11 mouse cellular contexts compared by ENCODE assay signal in genomic region chr4:58994762-58995161, GRCm38 (mm10). TPM values are rescaled to one million over a fixed set of nuclear protein-coding genes. Genes with fewer than 3 reads are reported as not detected.
DNase-seq lines count a peak whose midpoint lies in the region; ATAC-seq and TF ChIP-seq lines count a peak whose summit lies in the region.
"Had no signal": no experiment of that assay in that cellular context is flagged by ENCODE, and none has a peak within 500 bp of the region (broad histone marks: within the 10 kb centered on the region; RNA-seq: fewer than 3 reads in every experiment).

TSS of gene Dnajc25 (plus strand) at chr4:58995062.

- H3K27me3 ChIP-seq in lung, embryonic 14.5 days (ENCODE audit: insufficient read depth, low read length), result no peaks in the 10 kb centered on the region
- no peaks in the 10 kb centered on the region for H3K27me3 ChIP-seq in heart, embryonic 14.5 days (ENCODE audit: control insufficient read depth, insufficient read depth, low read length)
- H3K27me3 ChIP-seq in stomach, embryonic 14.5 days (ENCODE audit: control insufficient read depth, insufficient read depth, low read length), result no peaks in the 10 kb centered on the region

- H3K9me3 ChIP-seq in lung, embryonic 14.5 days (ENCODE audit: low read depth, low read length), result no peaks in the 10 kb centered on the region
- H3K9me3 ChIP-seq in heart, embryonic 14.5 days (ENCODE audit: control insufficient read depth, low read length), result no peaks in the 10 kb centered on the region
- H3K9me3 ChIP-seq in stomach, embryonic 14.5 days (ENCODE audit: control insufficient read depth, low read depth, low read length), result no peaks in the 10 kb centered on the region
- H3K9me3 ChIP-seq: G1E had no signal

- H3K4me3 ChIP-seq in lung, embryonic 14.5 days (ENCODE audit: low read depth, low read length), result no peak within 1 kb of the TSS
- no peak within 1 kb of the TSS for H3K4me3 ChIP-seq in brown adipose tissue, adult 24 weeks (ENCODE audit: insufficient read depth, low read depth, low read length)
- no peak within 1 kb of the TSS for H3K4me3 ChIP-seq in heart, embryonic 14.5 days (ENCODE audit: control insufficient read depth in 1 of 2, insufficient read depth in 1 of 2, low read depth in 1 of 2, low read length in 2 of 2)
- H3K4me3 ChIP-seq in stomach, embryonic 14.5 days (ENCODE audit: low read depth, low read length), result no peak within 1 kb of the TSS
- H3K4me3 ChIP-seq: erythroblast, embryonic 14.5 days had no signal

- DNase-seq in lung, embryonic 14.5 days, result no peak
- no peak for DNase-seq in lung, postnatal 36 days
- DNase-seq in retina, postnatal 1 day, result no peak
- no peak for DNase-seq in cerebellum, adult 18-20 months
- no peak for DNase-seq in spleen, postnatal 14 days (ENCODE audit: low spot score in 2 of 2)

- peaks cover 8% of the 10 kb centered on the region; the same call in 1 of the 2 replicates for H3K4me1 ChIP-seq in lung, embryonic 14.5 days (ENCODE audit: insufficient read depth)
- H3K4me1 ChIP-seq in brown adipose tissue, adult 24 weeks (ENCODE audit: control insufficient read depth, insufficient read depth, insufficient read length, low read length), result no peaks in the 10 kb centered on the region
- peaks cover 3 to 5% of the 10 kb centered on the region in 2 experiments for H3K4me1 ChIP-seq in heart, embryonic 14.5 days (ENCODE audit: control insufficient read depth in 2 of 2, insufficient read depth in 2 of 2, low read length in 2 of 2)
- H3K4me1 ChIP-seq in stomach, embryonic 14.5 days (ENCODE audit: control insufficient read depth, insufficient read depth, low read length), result no peaks in the 10 kb centered on the region

- 64% methylated on average over 4 of the region's 4 CpGs for WGBS in lung, embryonic 14.5 days
- 68% methylated on average over 4 of the region's 4 CpGs for WGBS in heart, embryonic 14.5 days
- 49% methylated on average over 4 of the region's 4 CpGs for WGBS in stomach, embryonic 14.5 days

- no peak for ATAC-seq in lung, embryonic 14.5 days (ENCODE audit: insufficient read depth)
- no peak for ATAC-seq in heart, embryonic 14.5 days (ENCODE audit: insufficient number of reproducible peaks, insufficient read depth, low FRiP score, low read depth)
- no peak for ATAC-seq in stomach, embryonic 14.5 days (ENCODE audit: insufficient number of reproducible peaks, insufficient read depth, low FRiP score, low read depth)
- ATAC-seq: hindbrain, postnatal 0 days had no signal

- H3K36me3 ChIP-seq in lung, embryonic 14.5 days (ENCODE audit: insufficient read depth), result no peaks in the 10 kb centered on the region
- H3K36me3 ChIP-seq in heart, embryonic 14.5 days (ENCODE audit: control insufficient read depth, insufficient read depth, low read length), result no peaks in the 10 kb centered on the region
- H3K36me3 ChIP-seq in stomach, embryonic 14.5 days (ENCODE audit: control insufficient read depth, insufficient read depth, low read length), result no peaks in the 10 kb centered on the region
- H3K36me3 ChIP-seq: G1E had no signal

- TF ChIP-seq CTCF in lung, embryonic 14.5 days (IDR thresholded peaks at IDR 0.05; ENCODE audit: low read depth), result no peak

- H3K9ac ChIP-seq in lung, embryonic 14.5 days, result no peak within 1 kb of the TSS; the same call in 1 of the 2 replicates
- no peak within 1 kb of the TSS for H3K9ac ChIP-seq in heart, embryonic 14.5 days (ENCODE audit: low read length)
- H3K9ac ChIP-seq in stomach, embryonic 14.5 days (replicated peaks; ENCODE audit: low read depth, low read length), result no peak within 1 kb of the TSS

- no peak within 1 kb of the TSS for H3K27ac ChIP-seq in lung, embryonic 14.5 days (ENCODE audit: low read depth)
- no peak within 1 kb of the TSS for H3K27ac ChIP-seq in brown adipose tissue, adult 24 weeks (replicated peaks; ENCODE audit: low read depth, low read length)
- H3K27ac ChIP-seq in heart, embryonic 14.5 days (replicated peaks in 1 of 2; ENCODE audit: control insufficient read depth in 1 of 2, insufficient read depth in 1 of 2, low read depth in 2 of 2, low read length in 2 of 2), result no peak within 1 kb of the TSS
- H3K27ac ChIP-seq in stomach, embryonic 14.5 days (ENCODE audit: low read length), result no peak within 1 kb of the TSS
- H3K27ac ChIP-seq: hindbrain, postnatal 0 days had no signal

- H3K4me2 ChIP-seq in lung, embryonic 14.5 days, result no peak within 1 kb of the TSS
- H3K4me2 ChIP-seq in heart, embryonic 14.5 days (ENCODE audit: low read length), result no peak within 1 kb of the TSS
- H3K4me2 ChIP-seq in stomach, embryonic 14.5 days (replicated peaks; ENCODE audit: low read depth, low read length), result 0 out of 2 replicates have a peak within 1 kb of the TSS, but pooled peaks have one; percentile 2

RNA-seq across cellular contexts. Expression of gene Dnajc25, which starts in this region (rescaled TPM):
- polyA plus RNA-seq in lung, embryonic 14.5 days (2014; fragmentation: Nextera tagmentation; extraction: Ambion mirVana), result 12.1 and 14.8 TPM in 2 replicates
- 16.4 and 17.4 TPM in 2 replicates for polyA plus RNA-seq in brown adipose tissue, adult 24 weeks (2012; ENCODE audit: insufficient read depth, insufficient read length, missing spikeins)
- 13.7 and 15.9 TPM in 2 replicates for polyA plus RNA-seq in heart, embryonic 14.5 days (2014; fragmentation: Nextera tagmentation; extraction: Ambion mirVana)
- polyA plus RNA-seq in stomach, embryonic 14.5 days (2014; fragmentation: Nextera tagmentation; extraction: Ambion mirVana), result 14.4 and 16.9 TPM in 2 replicates
